Mouse (Mus musculus) erythroblast, embryonic 14.5 days (primary cell): ENCODE results near the gene Zgrf1.

ENCODE experiments used
- GATA1 ChIP-seq: IDR thresholded peaks from 2 replicates; pipeline ENCODE4 v1.6.1; 2012; ENCODE audit warnings: low read length, inconsistent platforms, mixed read lengths
- TAL1 ChIP-seq: IDR thresholded peaks from 3 replicates; pipeline ENCODE4 v1.6.1; 2012; ENCODE audit warnings: low read length, inconsistent platforms, mixed read lengths

GRCm38 (mm10) chr3:127626524-127626923, 73.2 kb downstream of the Zgrf1 start:
- TF ChIP-seq GATA1: no peak
- no peak for TF ChIP-seq TAL1
